Mouse (Mus musculus) olfactory bulb, adult 2 months (tissue): ENCODE measurements around the gene H13.

Experiments used
- CTCF ChIP-seq: fragments of 200-500 bp; IDR thresholded peaks from 2 replicates; pipeline ENCODE4 v1.5.1; 2012; ENCODE audit warnings: low read depth, mild to moderate bottlenecking, low read length, moderate library complexity; ENCODE audit not compliant: insufficient read depth
- POLR2A ChIP-seq: fragments of 200-500 bp; IDR thresholded peaks from 2 replicates; pipeline ENCODE4 v1.6.1; 2012; ENCODE audit warnings: mild to moderate bottlenecking, low read depth, low read length, moderate library complexity; ENCODE audit not compliant: insufficient read depth

- peak; percentile 75 for TF ChIP-seq POLR2A
- TF ChIP-seq CTCF = peak; percentile 80
Measured at GRCm38 (mm10) chr2:152669256-152669638, at the start of gene H13.
